Mouse (Mus musculus) kidney, postnatal 36 days (tissue): ENCODE measurements around the gene Exoc6.

Experiments used
- DNase-seq, 2 experiments: peaks; one replicate each; pipeline ENCODE4 v3.0.0; 2021 to 2022; ENCODE audit warnings: mixed read lengths in 2 of 2

Gene Exoc6

GRCm38 (mm10) chr19:37540201-37540600, 10.0 kb upstream of the Exoc6 start:
- DNase-seq = no peak

DNA sequence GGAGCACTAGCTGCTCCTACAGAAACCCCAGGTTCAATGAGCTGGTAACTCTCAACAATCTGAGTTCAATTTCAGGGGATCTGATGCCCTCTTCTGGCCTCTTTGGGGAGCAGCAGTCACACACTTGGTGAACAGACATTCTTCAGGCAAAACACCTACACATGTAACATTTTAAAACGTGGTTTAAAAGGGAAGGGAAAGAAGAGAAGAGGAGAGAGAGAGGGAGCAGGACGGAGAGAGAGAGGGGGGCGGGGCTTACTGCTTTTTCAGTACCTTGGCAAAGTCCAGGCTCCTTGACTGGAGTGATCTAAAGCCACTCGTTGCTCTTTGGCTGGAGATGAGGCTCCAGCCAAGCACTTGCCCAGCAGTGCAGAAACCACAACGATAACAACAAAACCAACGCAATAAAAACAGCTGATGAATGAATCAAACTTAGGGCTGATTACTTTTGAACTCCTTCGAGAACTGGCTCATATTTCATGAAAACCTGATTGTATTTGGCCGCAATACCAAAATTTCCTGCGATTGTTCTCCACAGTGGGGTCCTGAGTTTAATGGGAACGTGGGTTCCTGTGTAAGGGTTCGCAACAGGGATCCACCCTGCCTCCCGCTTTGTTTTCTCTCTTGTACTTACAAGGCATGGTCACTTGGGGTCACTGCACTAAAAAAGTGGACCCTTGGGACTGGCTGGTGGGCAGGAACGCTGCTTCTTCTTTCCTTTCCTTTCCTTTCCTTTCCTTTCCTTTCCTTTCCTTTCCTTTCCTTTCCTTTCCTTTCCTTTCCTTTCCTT, 6.5 kb upstream of the Exoc6 start:
- peak; percentile 58 to 76 for DNase-seq

DNA sequence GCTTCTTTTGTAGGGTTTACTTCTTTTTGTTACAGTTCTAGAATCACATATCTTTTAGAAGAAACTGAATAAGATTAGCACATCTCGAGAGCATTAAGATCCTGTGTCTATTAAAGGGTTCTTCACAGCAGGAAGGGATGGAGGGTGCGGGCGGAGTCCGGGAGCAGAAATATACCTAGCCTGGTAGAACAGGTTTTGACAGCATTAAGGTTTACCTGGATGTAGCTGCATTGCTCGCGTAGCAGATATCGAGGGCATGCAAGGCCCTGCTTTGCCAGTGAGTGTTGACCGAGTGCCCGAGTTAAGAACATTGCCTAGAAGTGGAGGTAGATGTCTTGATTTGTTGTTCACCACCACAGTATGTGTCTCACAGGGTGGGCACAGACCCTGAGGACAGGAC, 5.7 kb upstream of the Exoc6 start:
- DNase-seq = no peak

DNA sequence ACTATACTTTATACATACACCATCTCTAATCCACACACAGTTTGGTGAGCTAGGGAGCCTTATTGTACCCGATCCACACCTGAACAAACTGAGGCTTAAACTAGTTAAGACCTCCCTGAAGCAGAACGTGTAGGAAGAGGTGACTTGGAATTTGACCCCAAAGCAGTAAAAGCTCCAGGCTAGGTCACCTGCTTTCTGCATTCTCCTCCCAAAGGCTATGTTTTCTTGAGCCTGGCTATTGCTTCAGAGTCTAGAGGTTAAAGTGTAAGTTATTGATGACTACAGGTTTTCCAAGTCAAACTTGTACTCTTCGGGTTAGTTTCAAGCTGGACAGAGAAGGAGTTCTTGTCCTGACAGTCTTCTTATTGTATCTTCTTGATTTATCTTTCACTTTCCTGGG, 5.0 kb upstream of the Exoc6 start:
- DNase-seq = peak in 1 of 2 experiments; percentile 51

DNA sequence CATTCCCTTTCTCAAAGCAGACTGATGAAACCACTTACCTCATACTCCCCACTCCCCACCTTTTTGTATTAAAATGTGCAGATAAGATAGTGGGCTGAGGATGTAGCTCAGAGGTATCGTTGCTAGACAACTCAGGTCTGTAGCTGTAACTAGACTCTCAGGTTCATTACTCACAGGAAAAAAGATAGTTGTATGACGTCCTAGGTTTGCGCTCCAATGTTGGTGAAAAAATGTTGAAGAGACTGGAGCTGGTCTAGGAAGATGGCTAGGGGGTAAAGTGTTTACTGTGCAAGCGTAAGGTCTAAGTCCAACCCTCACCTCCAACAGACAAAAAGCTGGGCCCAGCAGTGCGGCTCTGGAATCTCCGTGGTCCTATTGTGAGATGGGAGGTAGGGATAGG, 4.5 kb upstream of the Exoc6 start:
- no peak for DNase-seq

- no peak for DNase-seq
Observed at GRCm38 (mm10) chr19:37546776-37547175, 3.4 kb upstream of the Exoc6 start.

DNA sequence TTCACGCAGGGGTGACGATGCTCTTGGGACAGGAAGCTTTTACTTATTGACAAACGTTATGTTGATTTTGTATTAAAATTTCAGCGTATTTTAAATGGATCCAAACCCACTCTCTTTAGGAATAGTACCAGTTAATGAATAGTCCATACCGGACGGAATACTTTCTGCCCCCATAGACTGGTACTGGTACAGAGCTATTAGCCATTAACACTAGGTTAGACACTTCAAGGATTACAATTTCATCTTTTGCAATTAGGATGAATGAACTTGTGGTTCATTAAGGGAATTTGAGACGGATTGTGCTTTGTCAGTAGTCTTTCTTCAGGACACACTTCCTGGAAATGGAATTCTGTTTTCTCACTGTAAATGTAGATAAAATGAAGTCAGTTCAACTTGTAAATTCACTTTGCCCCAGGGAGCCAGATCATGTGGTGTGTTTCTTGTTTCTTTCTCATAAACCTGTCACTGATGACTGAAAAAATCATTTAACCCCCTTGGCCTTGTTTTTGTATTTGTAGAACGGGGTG, 885 bp downstream of the Exoc6 start:
- peak in 1 of 2 experiments; percentile 26 for DNase-seq

DNA sequence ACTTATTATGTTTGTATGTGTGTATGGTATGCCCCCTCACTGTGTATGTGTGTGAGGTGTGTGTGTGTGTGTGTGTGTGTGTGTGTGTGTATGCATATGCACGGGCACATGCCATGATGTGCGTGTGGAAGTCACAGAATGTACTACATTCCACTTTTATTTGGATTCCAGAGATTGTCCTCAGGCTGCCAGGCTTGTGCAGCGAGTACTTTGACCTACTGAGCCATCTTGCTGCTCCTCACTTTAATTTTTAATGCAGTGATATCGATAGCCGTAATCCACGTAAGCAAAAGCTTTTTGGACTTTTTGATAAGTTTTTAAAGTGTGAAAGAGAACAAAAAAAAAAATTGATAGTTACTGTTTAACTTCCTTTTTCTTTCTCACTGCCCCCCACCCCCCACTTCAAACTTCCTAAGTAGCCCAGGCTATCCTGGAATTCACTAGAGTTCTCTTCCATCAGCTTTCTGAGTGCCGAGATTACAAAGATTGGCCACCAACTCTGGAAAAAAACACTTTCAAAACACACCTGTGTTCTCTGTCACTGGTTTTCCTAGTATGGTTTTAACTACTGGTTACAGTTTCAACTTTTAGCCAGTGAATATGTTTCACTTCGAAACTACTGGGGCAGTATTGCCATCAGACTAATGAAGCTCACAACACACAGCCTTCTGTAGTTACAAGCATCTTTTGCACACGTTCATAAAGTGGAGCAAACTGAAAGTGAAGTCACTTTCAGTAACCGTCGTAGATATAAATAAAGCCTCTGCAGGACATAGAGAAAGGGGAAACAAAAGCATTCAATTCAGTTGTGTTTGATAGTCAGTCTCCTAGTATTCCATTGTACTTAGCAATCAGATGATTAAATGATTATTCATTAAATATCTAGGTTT, 3.4 kb downstream of the Exoc6 start:
- peak; percentile 39 to 49 for DNase-seq

GRCm38 (mm10) chr19:37554266-37554650, 4.0 kb downstream of the Exoc6 start:
- peak in 1 of 2 experiments; percentile 55 for DNase-seq

GRCm38 (mm10) chr19:37555863-37556566, 5.8 kb downstream of the Exoc6 start:
- no peak for DNase-seq

GRCm38 (mm10) chr19:37557898-37558297, 7.7 kb downstream of the Exoc6 start:
- no peak for DNase-seq

DNA sequence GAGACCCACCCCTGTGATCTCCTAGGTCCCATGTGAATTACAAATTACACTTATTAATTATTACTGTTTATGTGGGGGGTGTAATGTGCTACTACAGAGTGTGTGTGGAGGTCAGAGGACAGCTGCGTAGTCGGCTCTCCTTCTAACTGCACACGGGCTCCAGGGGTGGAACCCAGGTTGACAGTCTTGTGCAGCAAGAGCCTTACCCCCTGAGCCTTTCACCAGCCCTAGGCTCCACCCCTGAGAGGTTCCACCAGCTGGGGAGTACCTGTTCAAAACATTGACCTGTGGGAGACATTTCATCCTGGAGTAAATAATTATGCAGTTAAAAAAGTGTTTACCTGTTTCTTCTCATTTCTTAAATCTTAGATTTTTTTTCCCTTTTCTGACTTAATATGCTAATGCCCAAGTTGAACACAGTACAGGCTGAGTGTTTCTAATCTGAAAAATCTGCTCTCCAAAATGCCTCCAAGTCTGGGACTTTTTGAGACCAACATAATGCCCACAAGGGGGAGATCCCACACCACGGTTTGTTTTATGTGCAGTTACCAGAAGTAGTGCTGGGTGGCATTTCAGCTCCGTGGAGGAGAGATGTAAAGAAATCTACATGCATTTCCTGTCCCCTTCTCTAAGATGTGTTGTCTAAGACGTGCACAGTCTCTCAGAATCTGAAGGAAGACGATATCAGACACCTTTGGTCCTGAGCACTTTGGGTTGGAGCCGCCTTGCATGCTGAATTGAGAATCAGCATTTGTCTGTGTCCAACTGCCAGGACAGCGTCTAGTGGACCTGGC, 9.3 kb downstream of the Exoc6 start:
- DNase-seq = peak; percentile 68 to 72

- peak; percentile 65 to 83 for DNase-seq
Observed at GRCm38 (mm10) chr19:37560080-37560427, 9.8 kb downstream of the Exoc6 start.

DNA sequence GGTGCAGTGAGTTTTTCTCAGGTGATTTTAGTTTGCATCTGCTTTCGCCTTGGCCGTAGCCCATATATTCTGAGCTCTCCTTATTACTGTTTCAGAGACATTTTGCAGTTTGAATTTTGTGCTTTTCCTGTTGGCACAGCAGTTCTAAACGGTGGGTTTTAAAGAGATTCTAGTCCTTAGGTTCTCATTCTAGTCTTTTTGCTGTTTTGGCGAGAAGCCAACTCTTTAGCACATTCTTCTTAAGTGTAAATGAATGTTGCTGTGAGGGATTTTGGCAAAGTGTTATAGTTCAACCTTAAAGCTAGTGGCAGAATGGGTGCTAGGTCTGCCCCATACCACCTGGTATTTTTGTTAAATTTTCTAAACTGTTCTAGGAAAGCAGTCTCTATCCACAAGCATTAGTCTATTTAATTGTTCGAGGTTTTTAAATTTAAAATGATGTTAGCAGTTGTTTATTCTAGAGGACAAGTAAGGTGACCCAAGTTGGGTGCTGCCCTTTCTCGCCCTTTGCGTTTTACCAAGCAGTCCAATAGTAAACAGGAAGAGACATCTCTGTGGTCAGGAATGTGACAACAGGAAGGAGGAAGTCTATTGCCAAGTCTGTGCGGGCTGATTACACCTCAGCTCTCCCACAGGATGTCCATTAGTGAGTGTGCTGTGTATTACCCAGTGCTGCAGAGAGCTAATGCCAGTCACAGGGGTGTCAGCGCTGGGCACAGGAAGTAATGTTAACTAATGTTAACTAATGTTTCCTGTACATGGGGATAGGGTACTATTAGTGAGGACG, 11.1 kb downstream of the Exoc6 start:
- DNase-seq = peak; percentile 55 to 63

DNA sequence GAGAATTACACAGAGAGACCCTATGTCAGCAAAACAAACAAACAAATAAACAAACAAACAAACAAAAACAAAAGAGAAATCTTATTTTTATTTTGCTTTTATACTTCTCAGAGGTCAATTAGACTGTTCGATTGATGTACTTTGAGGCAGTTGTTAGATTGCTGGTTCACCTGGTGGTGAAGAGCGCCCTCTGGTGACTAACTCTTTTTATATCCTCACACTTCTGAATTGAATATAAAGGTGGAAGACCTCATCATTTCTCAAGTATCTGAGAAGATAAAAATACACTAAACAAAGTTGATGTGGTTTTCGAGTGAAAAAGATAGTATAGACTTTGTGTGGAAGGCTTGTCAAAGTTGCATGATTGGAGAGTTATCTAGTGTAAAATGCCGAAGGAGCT, 13.5 kb downstream of the Exoc6 start:
- peak; percentile 66 to 76 for DNase-seq

DNA sequence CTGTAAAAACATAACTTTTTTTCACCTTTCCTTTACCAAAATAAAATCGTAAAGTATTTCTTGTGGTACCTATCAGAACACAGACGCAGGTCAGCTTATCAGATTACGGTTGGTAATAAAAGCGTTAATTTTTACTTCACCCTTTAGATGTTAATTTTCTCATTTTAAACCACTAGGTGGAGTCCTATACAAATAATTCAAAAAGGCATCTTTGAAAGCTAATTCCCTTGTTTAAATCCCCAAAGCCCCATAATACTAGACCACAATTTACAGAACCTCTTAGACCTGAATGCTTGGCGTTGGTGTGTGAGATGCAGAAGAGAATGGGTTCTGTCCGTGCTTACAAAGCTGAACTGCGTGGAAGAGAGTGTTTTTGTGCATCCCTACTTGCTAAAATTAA, 15.6 kb downstream of the Exoc6 start:
- no peak for DNase-seq

DNA sequence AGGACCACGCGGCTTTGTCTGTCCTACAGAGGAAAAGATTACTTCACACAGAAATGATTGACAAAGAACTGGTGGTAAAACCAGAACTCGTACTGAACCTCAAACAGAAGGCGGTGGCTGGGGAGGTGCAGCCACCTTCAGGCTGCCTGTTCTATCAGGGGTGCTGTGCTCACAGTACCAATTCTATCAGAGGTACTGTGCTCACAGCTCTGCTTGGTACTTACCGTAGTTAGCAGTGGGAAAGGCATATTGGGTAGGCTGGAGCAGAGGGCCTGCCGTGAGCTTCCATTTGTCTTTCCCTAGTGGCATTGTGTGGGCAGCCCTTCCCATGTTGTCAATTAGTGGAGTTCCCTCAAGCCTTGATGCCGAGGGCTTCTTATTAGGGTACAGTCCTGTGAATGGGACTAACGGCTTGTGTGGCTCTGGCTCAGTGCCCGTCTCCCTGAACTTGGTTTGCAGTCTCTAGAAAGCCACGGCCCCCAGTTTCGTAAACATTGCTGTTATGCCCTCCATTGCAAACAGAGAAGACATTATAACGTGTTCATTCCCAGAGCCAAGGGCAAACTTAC, 19.1 kb downstream of the Exoc6 start:
- no peak for DNase-seq

GRCm38 (mm10) chr19:37570966-37571718, 20.9 kb downstream of the Exoc6 start:
- DNase-seq = no peak

DNA sequence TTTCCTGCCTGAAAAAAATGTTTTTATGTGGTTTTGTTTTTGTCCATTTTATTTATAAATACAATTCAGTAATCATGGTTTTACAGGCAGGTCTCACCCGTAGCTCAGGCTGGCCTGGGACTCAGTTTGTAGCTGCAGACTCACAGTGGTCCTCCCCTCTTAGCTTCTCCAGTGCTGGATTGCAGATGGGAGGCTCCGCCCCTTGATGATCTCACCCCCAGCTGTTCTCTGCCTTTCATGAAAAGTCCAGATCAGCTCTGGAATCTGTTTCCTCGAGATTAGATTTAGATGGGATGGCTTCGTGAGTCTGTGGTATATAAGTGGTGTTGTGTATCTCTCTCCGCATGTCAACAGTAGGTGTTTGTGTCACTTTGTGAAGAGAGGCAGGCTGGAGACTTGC, 24.6 kb downstream of the Exoc6 start:
- no peak for DNase-seq

GRCm38 (mm10) chr19:37579607-37580006, 29.4 kb downstream of the Exoc6 start:
- peak; percentile 35 to 39 for DNase-seq
